Mouse (Mus musculus) brain, adult 2 months (tissue): ENCODE measurements around the gene Sptlc2.

Experiments
- DNase-seq: peaks from one replicate; pipeline ENCODE4 v3.0.0; 2011; ENCODE audit warnings: low read depth, low spot score

Sptlc2 gene

GRCm38 (mm10) chr12:87397126-87397525, 9.0 kb upstream of the Sptlc2 start:
- DNase-seq, result no peak

GRCm38 (mm10) chr12:87394316-87394715, 6.2 kb upstream of the Sptlc2 start:
- DNase-seq, result no peak

GRCm38 (mm10) chr12:87393447-87394145, 5.4 kb upstream of the Sptlc2 start:
- no peak for DNase-seq

GRCm38 (mm10) chr12:87391355-87391754, 3.2 kb upstream of the Sptlc2 start:
- no peak for DNase-seq

GRCm38 (mm10) chr12:87389231-87389630, 1.1 kb upstream of the Sptlc2 start:
- no peak for DNase-seq

- peak; percentile 45 for DNase-seq
Observed at GRCm38 (mm10) chr12:87387171-87388121, 709 bp downstream of the Sptlc2 start.

GRCm38 (mm10) chr12:87385051-87385450, 3.1 kb downstream of the Sptlc2 start:
- DNase-seq, result no peak

GRCm38 (mm10) chr12:87381380-87381682, 6.8 kb downstream of the Sptlc2 start:
- no peak for DNase-seq

- no peak for DNase-seq
Observed at GRCm38 (mm10) chr12:87380586-87381379, 7.4 kb downstream of the Sptlc2 start.

GRCm38 (mm10) chr12:87379496-87379895, 8.7 kb downstream of the Sptlc2 start:
- no peak for DNase-seq

- no peak for DNase-seq
Observed at GRCm38 (mm10) chr12:87374159-87374558, 14.0 kb downstream of the Sptlc2 start.

- DNase-seq, result no peak
Observed at GRCm38 (mm10) chr12:87369319-87369718, 18.8 kb downstream of the Sptlc2 start.

GRCm38 (mm10) chr12:87368092-87368491, 20.1 kb downstream of the Sptlc2 start:
- no peak for DNase-seq

GRCm38 (mm10) chr12:87365676-87366075, 22.5 kb downstream of the Sptlc2 start:
- DNase-seq, result peak; percentile 54

- no peak for DNase-seq
Observed at GRCm38 (mm10) chr12:87362111-87362510, 26.0 kb downstream of the Sptlc2 start.

- no peak for DNase-seq
Observed at GRCm38 (mm10) chr12:87348029-87348428, 40.1 kb downstream of the Sptlc2 start.

- DNase-seq, result no peak
Observed at GRCm38 (mm10) chr12:87347511-87347910, 40.6 kb downstream of the Sptlc2 start.

- peak; percentile 19 for DNase-seq
Observed at GRCm38 (mm10) chr12:87343084-87343605, 45.0 kb downstream of the Sptlc2 start.

- no peak for DNase-seq
Observed at GRCm38 (mm10) chr12:87338082-87338481, 50.1 kb downstream of the Sptlc2 start.

- DNase-seq, result peak; percentile 56
Observed at GRCm38 (mm10) chr12:87334886-87335285, 53.3 kb downstream of the Sptlc2 start.

GRCm38 (mm10) chr12:87333794-87334193, 54.4 kb downstream of the Sptlc2 start:
- DNase-seq, result peak; percentile 57

- DNase-seq, result peak; percentile 21
Observed at GRCm38 (mm10) chr12:87332511-87332910, 55.6 kb downstream of the Sptlc2 start.
